Mouse (Mus musculus): ENCODE results near the gene Prom1.
A peak's percentile ranks its signal among the peaks of the same experiment; 100 is the strongest.

Prom1 gene

DNA sequence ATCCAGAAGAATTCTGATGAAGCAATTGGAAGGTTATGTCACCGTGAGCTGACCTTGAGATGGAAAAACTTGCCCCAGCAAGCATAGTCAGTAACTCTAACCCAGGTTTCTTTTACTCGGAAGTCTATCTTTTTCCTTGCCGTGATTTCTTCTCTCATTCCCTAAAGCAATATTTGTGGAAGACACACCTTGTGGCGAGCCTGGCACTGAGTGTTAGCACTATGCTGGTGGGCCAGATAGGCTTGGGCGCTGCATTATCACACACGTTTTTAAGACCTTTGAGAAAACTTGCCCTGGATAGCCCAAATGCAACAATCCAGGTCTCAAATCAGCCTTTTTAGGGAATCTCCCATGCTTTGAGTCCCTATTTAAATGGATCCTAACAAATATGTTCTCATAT is 127.7 kb downstream of the Prom1 start:
- DNase-seq (ENCODE audit: low read depth): no peak

DNA sequence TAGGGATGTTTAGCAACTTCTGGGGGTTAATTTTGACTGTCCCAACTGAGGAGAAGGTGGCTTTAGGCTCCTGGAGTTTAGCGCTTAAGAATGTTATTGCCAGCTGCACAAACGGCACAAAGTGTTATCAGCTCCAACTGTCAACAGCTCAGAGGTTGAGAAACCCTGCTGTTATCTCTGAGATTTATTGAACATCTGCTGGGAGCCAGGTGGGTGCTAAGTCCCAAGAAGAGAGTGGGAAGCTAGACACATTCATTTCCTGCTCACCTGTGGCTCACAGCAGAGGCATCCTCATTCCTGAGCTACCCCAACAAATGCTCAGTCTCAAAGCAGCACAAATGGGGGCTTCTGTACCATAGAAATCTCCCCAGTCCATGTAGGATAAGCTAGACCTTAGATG is 130.7 kb downstream of the Prom1 start:
- DNase-seq (ENCODE audit: low read depth): no peak

DNA sequence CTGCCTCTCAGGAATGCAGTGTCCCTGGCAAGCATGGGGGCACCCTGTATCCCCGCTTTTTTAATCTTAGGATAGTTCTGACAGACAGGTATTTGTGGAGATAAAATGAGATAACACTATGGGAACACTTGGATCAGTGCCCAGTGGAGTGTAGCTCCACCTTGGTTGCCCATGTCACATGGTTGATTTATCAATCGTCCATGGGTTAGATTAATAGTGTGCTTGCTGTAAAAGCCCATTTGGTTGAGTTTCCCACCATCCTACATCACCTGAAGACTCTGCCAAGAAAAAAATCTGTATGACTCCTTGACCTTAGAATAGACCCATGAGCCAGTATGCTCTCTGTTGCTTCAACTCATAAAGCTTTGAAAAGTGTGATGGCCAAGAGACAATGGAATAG is 131.3 kb downstream of the Prom1 start:
- no peak for DNase-seq (ENCODE audit: low read depth)

GRCm38 (mm10) chr5:43968634-43969033 is 133.2 kb downstream of the Prom1 start:
- DNase-seq (ENCODE audit: low read depth): no peak

- DNase-seq (ENCODE audit: low read depth): no peak
Measured at GRCm38 (mm10) chr5:43961056-43961455, 140.8 kb downstream of the Prom1 start.

DNA sequence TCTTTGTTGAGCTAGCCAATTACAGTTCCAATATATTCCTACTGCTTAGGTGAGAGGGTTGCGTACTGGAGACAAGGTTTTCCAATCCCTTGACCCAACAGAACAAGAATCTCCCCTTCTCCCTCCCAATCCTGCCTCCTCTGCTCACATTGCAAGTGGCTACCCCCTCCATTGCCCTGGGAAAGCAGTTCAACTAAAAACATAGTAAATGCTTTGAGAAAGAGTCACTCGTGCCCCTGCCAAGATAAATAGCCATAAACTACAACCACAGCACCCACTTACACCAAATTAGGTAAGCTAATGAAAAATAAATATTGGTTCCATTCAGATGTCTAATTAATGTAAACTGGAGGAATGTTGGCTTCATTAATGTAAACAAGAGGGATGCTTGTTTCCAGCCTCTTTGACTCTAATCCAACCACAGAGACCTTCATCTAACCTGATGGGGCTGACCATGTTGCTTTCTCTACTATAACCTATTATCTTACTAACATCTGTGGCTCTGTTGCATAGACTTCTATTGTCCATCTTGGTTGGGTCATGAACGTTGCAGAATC is 141.9 kb downstream of the Prom1 start:
- DNase-seq (ENCODE audit: low read depth): no peak

- peak; percentile 13 for DNase-seq (ENCODE audit: low read depth)
Measured at GRCm38 (mm10) chr5:43953241-43953640, 148.6 kb downstream of the Prom1 start.

GRCm38 (mm10) chr5:43948748-43949275 is 153.0 kb downstream of the Prom1 start:
- DNase-seq (ENCODE audit: low read depth): peak; percentile 79

DNA sequence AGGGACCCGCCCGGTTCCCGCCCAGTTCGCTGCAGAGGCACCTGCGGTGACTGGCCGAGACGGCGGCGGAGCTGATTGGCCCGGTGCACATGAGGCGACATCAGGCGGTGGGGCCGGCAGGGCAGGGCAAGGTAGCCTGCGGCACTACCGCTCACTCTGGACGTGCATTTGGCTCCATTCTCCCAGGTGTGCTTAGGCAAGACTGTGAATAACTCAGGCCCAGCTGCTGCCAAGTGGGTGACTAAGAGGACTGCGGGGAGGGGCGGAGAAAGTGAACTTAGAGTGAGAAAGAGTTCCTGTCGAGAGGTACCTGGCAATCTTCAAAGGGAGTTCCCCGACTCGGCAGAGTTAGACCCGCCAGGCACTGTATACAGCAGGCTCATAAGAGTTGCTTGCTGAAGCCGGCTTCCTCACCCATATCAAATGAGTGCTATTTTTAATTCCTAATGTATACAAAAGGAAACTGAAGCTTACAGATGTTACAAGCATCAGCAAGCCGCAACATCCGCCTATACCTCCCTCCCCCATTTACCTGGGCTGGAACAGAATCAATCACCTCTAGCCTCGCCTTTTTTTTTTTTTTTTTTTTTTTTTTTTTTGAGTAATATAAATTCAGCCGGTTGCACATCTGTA is 153.6 kb downstream of the Prom1 start:
- peak; percentile 40 for DNase-seq (ENCODE audit: low read depth)

GRCm38 (mm10) chr5:43947330-43947977 is 154.4 kb downstream of the Prom1 start:
- DNase-seq (ENCODE audit: low read depth): no peak

All from NIH3T3 (cell line).